ENCODE assay signal across 8 mouse cellular contexts in genomic region chr5:92083417-92084038, GRCm38 (mm10). TPM values are rescaled to one million over a fixed set of nuclear protein-coding genes. Genes with fewer than 3 reads are reported as not detected.
DNase-seq lines count a peak whose midpoint lies in the region; ATAC-seq and TF ChIP-seq lines count a peak whose summit lies in the region.

G3bp2 (minus strand) TSS chr5:92083719.

- WGBS in embryonic facial prominence, embryonic 14.5 days = under 1% methylated on average over 37 of the region's 65 CpGs
- under 1% methylated on average over 65 of the region's 65 CpGs for WGBS in heart, adult 2 months
- under 1% methylated on average over 65 of the region's 65 CpGs for WGBS in limb, embryonic 13.5 days
- WGBS in midbrain, embryonic 16.5 days = under 1% methylated on average over 64 of the region's 65 CpGs

- ATAC-seq in embryonic facial prominence, embryonic 14.5 days (ENCODE audit: low read depth) = peak; percentile 99
- ATAC-seq in limb, embryonic 13.5 days (ENCODE audit: low FRiP score, low read depth) = peak; percentile 98
- peak; percentile 97 for ATAC-seq in midbrain, embryonic 16.5 days

- peak within 1 kb of the TSS; percentile 95 for H3K4me3 ChIP-seq in embryonic facial prominence, embryonic 14.5 days (ENCODE audit: low read depth, low read length)
- H3K4me3 ChIP-seq in heart, adult 2 months = peak within 1 kb of the TSS; percentile 99
- peak within 1 kb of the TSS; percentile 98 for H3K4me3 ChIP-seq in limb, embryonic 13.5 days
- peak within 1 kb of the TSS; percentile 99 for H3K4me3 ChIP-seq in midbrain, embryonic 16.5 days (ENCODE audit: low read depth, low read length)

- TF ChIP-seq POLR2A in heart, adult 2 months (IDR thresholded peaks at IDR 0.05; ENCODE audit: insufficient read depth, low read depth, low read length) = peak; percentile 89

- no peaks in the 10 kb centered on the region for H3K36me3 ChIP-seq in embryonic facial prominence, embryonic 14.5 days (ENCODE audit: control insufficient read depth, insufficient read depth, low read length)
- peaks cover 3% of the 10 kb centered on the region for H3K36me3 ChIP-seq in heart, adult 2 months (ENCODE audit: control insufficient read depth, insufficient read depth, low read length)
- no peaks in the 10 kb centered on the region for H3K36me3 ChIP-seq in limb, embryonic 13.5 days
- no peaks in the 10 kb centered on the region for H3K36me3 ChIP-seq in midbrain, embryonic 16.5 days (ENCODE audit: control insufficient read depth, insufficient read depth, low read length)

- peak within 1 kb of the TSS; percentile 74 for H3K4me2 ChIP-seq in embryonic facial prominence, embryonic 14.5 days (ENCODE audit: low read depth, low read length)
- H3K4me2 ChIP-seq in limb, embryonic 13.5 days (replicated peaks) = peak within 1 kb of the TSS; percentile 72
- H3K4me2 ChIP-seq in midbrain, embryonic 16.5 days (ENCODE audit: low read length) = peak within 1 kb of the TSS; percentile 77

- peaks cover 25% of the 10 kb centered on the region for H3K4me1 ChIP-seq in embryonic facial prominence, embryonic 14.5 days (ENCODE audit: control insufficient read depth, insufficient read depth, low read length)
- H3K4me1 ChIP-seq in heart, adult 2 months (ENCODE audit: control insufficient read depth, insufficient read depth, low read length) = peaks cover 10% of the 10 kb centered on the region
- H3K4me1 ChIP-seq in limb, embryonic 13.5 days = peaks cover 35% of the 10 kb centered on the region
- H3K4me1 ChIP-seq in midbrain, embryonic 16.5 days (ENCODE audit: control insufficient read depth, insufficient read depth, low read length) = peaks cover 33% of the 10 kb centered on the region

- TF ChIP-seq EP300 in heart, adult 2 months (IDR thresholded peaks at IDR 0.05; ENCODE audit: insufficient read depth, low read depth, low read length) = peak; percentile 37; the same call in 1 of the 2 replicates

- no peaks in the 10 kb centered on the region for H3K9me3 ChIP-seq in embryonic facial prominence, embryonic 14.5 days (ENCODE audit: control insufficient read depth, low read length)
- no peaks in the 10 kb centered on the region for H3K9me3 ChIP-seq in limb, embryonic 13.5 days
- H3K9me3 ChIP-seq in midbrain, embryonic 16.5 days (replicated peaks; ENCODE audit: control insufficient read depth, low read length, poor library complexity, severe bottlenecking) = no peaks in the 10 kb centered on the region

- H3K27ac ChIP-seq in embryonic facial prominence, embryonic 14.5 days (replicated peaks; ENCODE audit: low read depth, low read length) = peak within 1 kb of the TSS; percentile 97
- H3K27ac ChIP-seq in heart, adult 2 months = peak within 1 kb of the TSS; percentile 87
- peak within 1 kb of the TSS; percentile 98 for H3K27ac ChIP-seq in limb, embryonic 13.5 days
- H3K27ac ChIP-seq in midbrain, embryonic 16.5 days (ENCODE audit: low read length) = peak within 1 kb of the TSS; percentile 99

- TF ChIP-seq CTCF in heart, adult 2 months (IDR thresholded peaks at IDR 0.05) = no peak

- peak within 1 kb of the TSS; percentile 97 for H3K9ac ChIP-seq in embryonic facial prominence, embryonic 14.5 days (ENCODE audit: low read depth, low read length)
- peak within 1 kb of the TSS; percentile 99 for H3K9ac ChIP-seq in heart, adult 2 months (ENCODE audit: low read depth, low read length)
- H3K9ac ChIP-seq in limb, embryonic 13.5 days = peak within 1 kb of the TSS; percentile 97
- H3K9ac ChIP-seq in midbrain, embryonic 16.5 days (ENCODE audit: low read depth, low read length) = peak within 1 kb of the TSS; percentile 98

- peaks cover 9% of the 10 kb centered on the region for H3K79me2 ChIP-seq in heart, adult 2 months (replicated peaks; ENCODE audit: control insufficient read depth, insufficient read depth, low read length)

- H3K27me3 ChIP-seq in embryonic facial prominence, embryonic 14.5 days (replicated peaks; ENCODE audit: control insufficient read depth, insufficient read depth, low read length) = no peaks in the 10 kb centered on the region
- no peaks in the 10 kb centered on the region for H3K27me3 ChIP-seq in heart, adult 2 months (ENCODE audit: control insufficient read depth, insufficient read depth, low read length)
- no peaks in the 10 kb centered on the region for H3K27me3 ChIP-seq in limb, embryonic 13.5 days
- H3K27me3 ChIP-seq in midbrain, embryonic 16.5 days (ENCODE audit: control insufficient read depth, insufficient read depth, low read depth, low read length) = no peaks in the 10 kb centered on the region

- intact Hi-C loops in heart, adult 2 months (cut with DNase I) = loop anchor here (1.0 to 2.0 kb wide), 4 partner anchors 35 to 121 kb away; partner anchors contain the start of genes Cdkl2, Rchy1 and Uso1

- DNase-seq in 3T3-L1 (ENCODE audit: low read depth, low spot score) = peak; percentile 100
- DNase-seq in adrenal gland, postnatal 4 days (ENCODE audit: low spot score in 2 of 2) = peak; percentile 93 to 97
- DNase-seq in embryonic facial prominence, embryonic 14.5 days (ENCODE audit: low spot score) = peak; percentile 99
- peak; percentile 97 for DNase-seq in heart, adult 2 months
- DNase-seq in kidney, adult 8-10 months = peak; percentile 95 to 97
- peak; percentile 91 to 95 for DNase-seq in spleen, postnatal 10 days (ENCODE audit: low spot score in 2 of 2)

RNA-seq across cellular contexts. Expression of gene G3bp2, which starts in this region (rescaled TPM):
- 100 to 1,000 TPM; 108 to 116 TPM for total RNA-seq in adrenal gland, postnatal 4 days (2021)
- polyA plus RNA-seq in embryonic facial prominence, embryonic 14.5 days (2014; fragmentation: Nextera tagmentation; extraction: Ambion mirVana) = 153 and 175 TPM in 2 replicates
- total RNA-seq in heart, adult 2 months (2021) = 10 to 100 TPM; 57.0 to 61.2 TPM
- 14.6 and 27.5 TPM in 2 replicates for polyA plus RNA-seq in heart, adult 2 months (2012; rRNA removed)
- polyA plus RNA-seq in limb, embryonic 13.5 days (2015; fragmentation: Nextera tagmentation; extraction: Ambion mirVana) = 201 and 209 TPM in 2 replicates
- polyA plus RNA-seq in midbrain, embryonic 16.5 days (2015; fragmentation: Nextera tagmentation; extraction: Ambion mirVana) = 376 and 385 TPM in 2 replicates

Comparison
In these comparisons a context has a peak if more than half of its experiments do, and no peak if none do; other contexts are left out.
1. Peak in every context shown above with its lines: DNase-seq, ATAC-seq, H3K4me3 ChIP-seq and H3K27ac ChIP-seq.